In the genomic region with DNA sequence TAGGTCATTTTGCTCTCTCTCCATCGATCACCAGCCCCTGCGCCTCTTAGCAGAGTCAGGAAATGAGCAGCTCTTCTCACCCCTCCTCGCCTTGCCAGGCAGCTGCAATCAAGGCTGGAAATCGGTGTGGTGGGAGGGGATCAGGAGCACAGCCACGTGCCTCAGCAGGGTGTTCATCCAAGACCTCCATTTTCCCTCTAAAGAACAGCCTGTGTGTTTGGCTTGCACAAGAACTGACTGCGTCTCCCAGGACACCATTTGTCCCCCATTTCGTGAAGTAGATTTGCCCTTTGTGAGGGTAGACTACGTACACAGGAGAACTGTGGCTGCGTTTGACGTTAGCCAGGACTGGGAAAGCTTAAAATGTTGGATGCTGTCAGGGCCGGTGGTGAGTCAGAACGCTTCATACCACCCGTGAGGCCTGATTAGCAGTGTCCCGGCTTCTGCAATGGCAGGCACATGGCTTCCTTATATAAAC, we compare ENCODE assay signal across 9 mouse cellular contexts. TPM values are rescaled to one million over a fixed set of nuclear protein-coding genes. Genes with fewer than 3 reads are reported as not detected.
DNase-seq lines count a peak whose midpoint lies in the region; ATAC-seq and TF ChIP-seq lines count a peak whose summit lies in the region.
"Had no signal": no experiment of that assay in that cellular context is flagged by ENCODE, and none has a peak within 500 bp of the region (broad histone marks: within the 10 kb centered on the region; RNA-seq: fewer than 3 reads in every experiment).

No protein-coding gene starts in this region.

- DNase-seq in layer of hippocampus, adult 11-12 months (ENCODE audit: low spot score): peak; percentile 52
- no peak for DNase-seq in layer of hippocampus, adult 9-10 months (ENCODE audit: low spot score)
- DNase-seq in adrenal gland, postnatal 14 days: peak; percentile 83
- DNase-seq in gastrocnemius, postnatal 36 days: peak; percentile 47 to 49
- peak; percentile 41 to 63 for DNase-seq in layer of hippocampus, adult 2 months (ENCODE audit: low spot score in 2 of 2)
- peak; percentile 50 to 63 for DNase-seq in lung, postnatal 4 days
- no peak for DNase-seq in thymus, postnatal 0 days (ENCODE audit: low spot score)

- 15% methylated on average over 14 of the region's 14 CpGs for WGBS in stomach, embryonic 15.5 days

- no peak for TF ChIP-seq CTCF in layer of hippocampus, adult 2 months (conservative IDR thresholded peaks at IDR 0.05)

- H3K9ac ChIP-seq in stomach, embryonic 15.5 days: no peak overlapping the region

- peak; percentile 59; the same call in 1 of the 2 replicates for ATAC-seq in stomach, embryonic 15.5 days (ENCODE audit: insufficient read depth, low FRiP score, low read depth)

- H3K27me3 ChIP-seq in stomach, embryonic 15.5 days (replicated peaks): no peaks in the 10 kb centered on the region

- no peaks in the 10 kb centered on the region for H3K36me3 ChIP-seq in stomach, embryonic 15.5 days

- H3K4me3 ChIP-seq in layer of hippocampus, adult 2 months: no peak overlapping the region
- H3K4me3 ChIP-seq in stomach, embryonic 15.5 days (replicated peaks): no peak overlapping the region

- H3K4me2 ChIP-seq in stomach, embryonic 15.5 days: peak overlapping the region; percentile 31; the same call in 1 of the 2 replicates

- H3K9me3 ChIP-seq in stomach, embryonic 15.5 days: no peaks in the 10 kb centered on the region

- H3K4me1 ChIP-seq in stomach, embryonic 15.5 days: peaks cover 64% of the 10 kb centered on the region

- peak overlapping the region; percentile 80 for H3K27ac ChIP-seq in layer of hippocampus, adult 2 months
- H3K27ac ChIP-seq in stomach, embryonic 15.5 days: peak overlapping the region; percentile 79
- H3K27ac ChIP-seq: kidney, postnatal 0 days had no signal

- intact Hi-C loops in gastrocnemius, postnatal 36 days (cut with DNase I): loop anchor here (5.0 kb wide), 1 partner anchor 68 kb away; no protein-coding TSS in a partner anchor

RNA-seq across cellular contexts. Expression of a gene that starts 6.2 kb away (rescaled TPM):
- 129 and 192 TPM in 2 replicates for total RNA-seq in adrenal gland, postnatal 14 days (2021)
- 100 to 1,000 TPM; 130 to 132 TPM for total RNA-seq in gastrocnemius, postnatal 36 days (2021)
- total RNA-seq in layer of hippocampus, adult 2 months (2021): 10 to 100 TPM; 10.3 to 11.0 TPM
- 13.4 and 14.7 TPM in 2 replicates for polyA plus RNA-seq in stomach, embryonic 15.5 days (2015; fragmentation: Nextera tagmentation; extraction: Ambion mirVana)
- polyA plus RNA-seq in thymus, postnatal 0 days (2015; fragmentation: Nextera tagmentation; extraction: Ambion mirVana): 5.9 and 6.9 TPM in 2 replicates

Comparison
In these comparisons a context has a peak if more than half of its experiments do, and no peak if none do; other contexts are left out.
1. DNase-seq: peak in layer of hippocampus, adult 11-12 months (single experiment), adrenal gland, postnatal 14 days (single experiment), gastrocnemius, postnatal 36 days (2 of 2), layer of hippocampus, adult 2 months (2 of 2) and lung, postnatal 4 days (2 of 2); none in layer of hippocampus, adult 9-10 months (single experiment) and thymus, postnatal 0 days (single experiment).
2. RNA of a gene that starts 6.2 kb away (total RNA-seq): 129 to 192 TPM in adrenal gland, postnatal 14 days and 130 to 132 TPM in gastrocnemius, postnatal 36 days; 10.3 to 11.0 TPM in layer of hippocampus, adult 2 months; every median in the first group is over 10 times any median in the second.